Mouse (Mus musculus) lung, adult 2 months (tissue): ENCODE data around the gene Hivep2. TPM values are rescaled to one million over a fixed set of nuclear protein-coding genes. Genes with fewer than 3 reads are reported as not detected.

ENCODE experiments used
- DNase-seq: peaks from one replicate; pipeline ENCODE4 v3.0.0; 2022
- H3K4me1 ChIP-seq: fragments of 200-500 bp; 2 replicates; pipeline ENCODE4 v1.6.1; 2011; ENCODE audit warnings: low read length; ENCODE audit not compliant: control insufficient read depth, insufficient read depth
- H3K4me3 ChIP-seq: fragments of 200-500 bp; replicated peaks from 2 replicates; pipeline ENCODE3; 2011; ENCODE audit warnings: low read depth, mild to moderate bottlenecking, control low read depth, low read length; ENCODE audit errors: extremely low read depth
- CTCF ChIP-seq: fragments of 200-500 bp; IDR thresholded peaks from 2 replicates; pipeline ENCODE4 v1.5.1; 2011; ENCODE audit warnings: mild to moderate bottlenecking, low read length, control low read depth; ENCODE audit not compliant: insufficient read depth
- POLR2A ChIP-seq: fragments of 200-500 bp; IDR thresholded peaks from 2 replicates; pipeline ENCODE4 v1.6.1; 2011; ENCODE audit warnings: low read depth, mild to moderate bottlenecking, control low read depth, low read length, borderline replicate concordance; ENCODE audit errors: extremely low read depth
- WGBS: fragments of 180-500 bp; shearing (Covaris S2); methylation state at CpG from one replicate; pipeline ENCODE4 v1.1.7; 2018; 5-methylcytosine and 5-hydroxymethylcytosine counted together
- polyA plus RNA-seq: library from polyadenylated mRNA; depleted of rRNA; stranded (reverse); fragments of >200 nt; gene quantifications from 2 replicates; pipeline ENCODE4 v1.2.3, GENCODE M21; 2012

The Hivep2 gene
- polyA plus RNA-seq, 1 experiment: 11.0 TPM

- Histone ChIP-seq H3K4me1 (no peaks in the 10 kb centered on the region), H3K4me3 (no peak overlapping the region)
- 56% methylated on average over 7 of the region's 7 CpGs for WGBS
- DNase-seq: no peak
- TF ChIP-seq POLR2A (no peak), CTCF (no peak)
Observed at GRCm38 (mm10) chr10:13946498-13946897, 19.4 kb upstream of the Hivep2 start.

GRCm38 (mm10) chr10:13962965-13963364 lies 2.9 kb upstream of the Hivep2 start:
- Histone ChIP-seq H3K4me1 (no peaks in the 10 kb centered on the region), H3K4me3 (no peak overlapping the region)
- DNase-seq: no peak
- 79% methylated on average over 2 of the region's 2 CpGs for WGBS
- TF ChIP-seq POLR2A: no peak
- no peak for TF ChIP-seq CTCF

- Histone ChIP-seq H3K4me3 (peak overlapping the region; percentile 93), H3K4me1 (no peaks in the 10 kb centered on the region)
- WGBS: 4% methylated on average over 8 of the region's 8 CpGs
- no peak for DNase-seq
- TF ChIP-seq CTCF: no peak
- no peak for TF ChIP-seq POLR2A
Observed at GRCm38 (mm10) chr10:13963908-13964500, 1.9 kb upstream of the Hivep2 start.

- peak; percentile 92 for DNase-seq
- TF ChIP-seq POLR2A (peak; percentile 89), CTCF (no peak)
- Histone ChIP-seq H3K4me1 (no peaks in the 10 kb centered on the region), H3K4me3 (peak overlapping the region; percentile 93)
- WGBS: 1% methylated on average over 65 of the region's 65 CpGs
Observed at GRCm38 (mm10) chr10:13964501-13965281, 1.2 kb upstream of the Hivep2 start.

GRCm38 (mm10) chr10:13965316-13965973 lies 430 bp upstream of the Hivep2 start:
- TF ChIP-seq POLR2A (peak; percentile 95), CTCF (no peak)
- DNase-seq: peak; percentile 90
- 1% methylated on average over 53 of the region's 54 CpGs for WGBS
- Histone ChIP-seq H3K4me3 (peak overlapping the region; percentile 93), H3K4me1 (no peaks in the 10 kb centered on the region)

- TF ChIP-seq POLR2A (no peak), CTCF (no peak)
- WGBS: under 1% methylated on average over 54 of the region's 66 CpGs
- peak; percentile 70 for DNase-seq
- H3K4me1 ChIP-seq: no peaks in the 10 kb centered on the region
- H3K4me3 ChIP-seq: peak overlapping the region; percentile 93
Observed at GRCm38 (mm10) chr10:13966830-13967450, 1.1 kb downstream of the Hivep2 start.

- Histone ChIP-seq H3K4me3 (peak overlapping the region; percentile 93), H3K4me1 (no peaks in the 10 kb centered on the region)
- no peak for TF ChIP-seq CTCF
- peak; percentile 88; the same call in 1 of the 2 replicates for TF ChIP-seq POLR2A
- WGBS: under 1% methylated on average over 36 of the region's 36 CpGs
- peak; percentile 82 for DNase-seq
Observed at GRCm38 (mm10) chr10:13967451-13968233, 1.8 kb downstream of the Hivep2 start.

GRCm38 (mm10) chr10:13968234-13968555 lies 2.3 kb downstream of the Hivep2 start:
- 9% methylated on average over 5 of the region's 5 CpGs for WGBS
- TF ChIP-seq CTCF (no peak), POLR2A (no peak)
- no peaks in the 10 kb centered on the region for H3K4me1 ChIP-seq
- H3K4me3 ChIP-seq: peak overlapping the region; percentile 93
- no peak for DNase-seq

- no peak for DNase-seq
- WGBS: 26% methylated on average over 8 of the region's 8 CpGs
- H3K4me3 ChIP-seq: no peak overlapping the region
- peak; percentile 12; the same call in 1 of the 2 replicates for TF ChIP-seq CTCF
- no peak for TF ChIP-seq POLR2A
- H3K4me1 ChIP-seq: no peaks in the 10 kb centered on the region
Observed at GRCm38 (mm10) chr10:13968989-13969388, 3.1 kb downstream of the Hivep2 start.
